Mouse (Mus musculus) testis, adult 2 months (tissue): ENCODE results near the gene Emilin1.

Experiments used
- CTCF ChIP-seq: fragments of 200-500 bp; IDR thresholded peaks from 2 replicates; pipeline ENCODE4 v1.5.1; 2012; ENCODE audit warnings: low read depth, mild to moderate bottlenecking, inconsistent platforms, low read length, moderate library complexity; ENCODE audit not compliant: control insufficient read depth, insufficient read depth, insufficient replicate concordance
- POLR2A ChIP-seq: fragments of 200-500 bp; IDR thresholded peaks from 2 replicates; pipeline ENCODE4 v1.6.1; 2012; ENCODE audit warnings: low read depth, mild to moderate bottlenecking, inconsistent platforms, low read length, moderate library complexity; ENCODE audit not compliant: control insufficient read depth

DNA sequence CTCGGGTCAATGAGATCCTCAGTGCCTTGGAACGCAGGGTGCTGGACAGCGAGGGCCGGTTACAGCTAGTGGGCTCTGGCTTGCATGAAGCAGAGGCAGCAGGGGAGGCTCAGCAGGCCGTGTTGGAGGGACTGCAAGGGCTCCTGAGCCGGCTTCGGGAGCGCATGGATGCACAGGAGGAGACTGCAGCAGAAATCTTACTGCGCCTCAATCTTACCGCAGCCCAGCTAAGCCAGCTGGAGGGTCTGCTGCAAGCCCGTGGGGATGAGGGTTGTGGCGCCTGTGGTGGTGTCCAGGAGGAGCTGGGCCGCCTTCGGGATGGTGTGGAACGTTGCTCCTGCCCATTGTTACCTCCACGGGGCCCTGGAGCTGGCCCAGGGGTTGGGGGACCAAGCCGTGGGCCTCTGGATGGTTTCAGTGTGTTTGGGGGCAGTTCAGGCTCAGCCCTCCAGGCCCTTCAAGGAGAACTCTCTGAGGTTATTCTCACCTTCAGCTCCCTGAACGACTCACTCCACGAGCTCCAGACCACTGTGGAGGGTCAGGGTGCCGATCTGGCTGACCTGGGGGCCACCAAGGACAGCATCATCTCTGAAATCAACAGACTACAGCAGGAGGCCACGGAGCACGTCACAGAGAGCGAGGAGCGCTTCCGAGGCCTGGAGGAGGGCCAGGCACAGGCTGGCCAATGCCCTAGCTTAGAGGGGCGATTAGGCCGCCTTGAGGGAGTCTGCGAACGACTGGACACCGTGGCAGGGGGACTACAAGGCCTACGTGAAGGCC lies 4.9 kb downstream of the Emilin1 start:
- TF ChIP-seq CTCF = no peak
- no peak for TF ChIP-seq POLR2A
